Mouse (Mus musculus): ENCODE data around the gene Slc19a3.

DNA sequence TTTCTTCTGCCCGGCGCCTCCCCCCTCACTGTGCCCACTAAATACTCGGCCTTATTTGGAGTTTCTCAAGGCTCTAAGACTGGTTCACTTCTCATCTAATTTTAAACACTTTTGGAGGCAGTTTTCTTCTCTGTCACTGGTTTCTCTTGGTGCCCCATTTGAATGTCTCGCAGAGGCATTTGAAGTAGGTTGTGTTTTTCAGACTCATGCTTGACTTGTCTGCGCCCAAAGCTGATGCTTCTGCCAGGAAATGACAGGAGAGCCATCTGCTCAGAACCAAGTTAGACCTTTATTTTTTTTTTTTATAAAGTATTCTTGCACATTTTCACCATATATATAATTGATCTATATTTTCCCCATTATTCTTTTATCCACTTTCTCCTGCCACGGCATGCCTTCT is 51.5 kb downstream of the Slc19a3 start:
- TF ChIP-seq CTCF (IDR thresholded peaks at IDR 0.05) = no peak
- no peak for TF ChIP-seq POLR2A (IDR thresholded peaks at IDR 0.05; ENCODE audit: insufficient read depth, low read depth, low read length)

All from heart, adult 2 months (tissue).